Mouse (Mus musculus) intestine, embryonic 14.5 days (tissue): Measurements from ENCODE around the gene Plekha6. TPM values are rescaled to one million over a fixed set of nuclear protein-coding genes. Genes with fewer than 3 reads are reported as not detected.

Experiments used
- ATAC-seq: fragments of 200-750 bp; cut with Nextera tagmentation; replicated peaks from 2 replicates; pipeline ENCODE4 v1.8.0; 2017; ENCODE audit warnings: low read depth, moderate number of reproducible peaks, moderate TSS enrichment, moderate library complexity; ENCODE audit not compliant: low FRiP score, low TSS enrichment
- DNase-seq: peaks from one replicate; pipeline ENCODE4 v3.0.0-alpha.2; 2018; ENCODE audit warnings: low spot score
- H3K27ac ChIP-seq: fragments of 300-500 bp; sonication (generic); 2 replicates; pipeline ENCODE4 v1.5.1; 2014; ENCODE audit warnings: low read depth, mild to moderate bottlenecking, control low read depth
- H3K27me3 ChIP-seq: fragments of 300-500 bp; sonication (generic); replicated peaks from 2 replicates; pipeline ENCODE4 v1.6.1; 2014; ENCODE audit warnings: low read length, control low read depth; ENCODE audit not compliant: control insufficient read depth, insufficient read depth
- H3K36me3 ChIP-seq: fragments of 300-500 bp; sonication (generic); 2 replicates; pipeline ENCODE4 v1.6.1; 2014; ENCODE audit warnings: low read length, control low read depth; ENCODE audit not compliant: control insufficient read depth, insufficient read depth
- H3K4me1 ChIP-seq: fragments of 300-500 bp; sonication (generic); replicated peaks from 2 replicates; pipeline ENCODE4 v1.6.1; 2014; ENCODE audit warnings: low read length, control low read depth, mixed read lengths; ENCODE audit not compliant: control insufficient read depth, insufficient read depth
- H3K4me2 ChIP-seq: fragments of 300-500 bp; sonication (generic); 2 replicates; pipeline ENCODE4 v1.6.1; 2014; ENCODE audit warnings: low read length
- H3K4me3 ChIP-seq: fragments of 300-500 bp; sonication (generic); 2 replicates; pipeline ENCODE4 v1.5.1; 2014; ENCODE audit warnings: low read depth, low read length, control low read depth, mixed read lengths
- H3K9ac ChIP-seq: fragments of 300-500 bp; sonication (generic); 2 replicates; pipeline ENCODE4 v1.6.1; 2014; ENCODE audit warnings: mild to moderate bottlenecking, low read length
- H3K9me3 ChIP-seq: fragments of 300-500 bp; sonication (generic); 2 replicates; pipeline ENCODE4 v1.6.1; 2016; ENCODE audit warnings: low read length, control low read depth; ENCODE audit not compliant: control insufficient read depth
- WGBS: fragments of 180-500 bp; shearing (Covaris S2); extraction: QIAGEN DNeasy Blood & Tissue Kit; methylation state at CpG from one replicate; pipeline ENCODE4 v1.1.7; 2014; 5-methylcytosine and 5-hydroxymethylcytosine counted together
- polyA plus RNA-seq: library from polyadenylated mRNA; unstranded; fragments of >200 nt; fragmentation: Nextera tagmentation; extraction: Ambion mirVana; gene quantifications from 2 replicates; pipeline ENCODE4 v1.2.1, GENCODE M21; 2014

Gene Plekha6
- polyA plus RNA-seq, 1 experiment from 2014 or later = 15.9 TPM

- H3K36me3 ChIP-seq = no peaks in the 10 kb centered on the region
- DNase-seq (no peak), ATAC-seq (no peak)
- H3K27me3 ChIP-seq = no peaks in the 10 kb centered on the region
- H3K4me3 ChIP-seq = no peak overlapping the region
- no peak overlapping the region for H3K27ac ChIP-seq
- no peaks in the 10 kb centered on the region for H3K9me3 ChIP-seq
- 52% methylated on average over 7 of the region's 7 CpGs for WGBS
- H3K9ac ChIP-seq = no peak overlapping the region
- H3K4me2 ChIP-seq = no peak overlapping the region
- H3K4me1 ChIP-seq = peaks cover 31% of the 10 kb centered on the region
Observed at GRCm38 (mm10) chr1:133244668-133245067, 80.7 kb downstream of the Plekha6 start.

- DNase-seq (peak; percentile 78), ATAC-seq (peak; percentile 40)
- peak overlapping the region; percentile 43; the same call in 1 of the 2 replicates for H3K27ac ChIP-seq
- H3K4me2 ChIP-seq = peak overlapping the region; percentile 42
- 0 out of 2 replicates have a peak overlapping the region, but pooled peaks have one; percentile 5 for H3K9ac ChIP-seq
- H3K9me3 ChIP-seq = no peaks in the 10 kb centered on the region
- no peaks in the 10 kb centered on the region for H3K36me3 ChIP-seq
- H3K27me3 ChIP-seq = no peaks in the 10 kb centered on the region
- WGBS = 35% methylated on average over 12 of the region's 12 CpGs
- peaks cover 27% of the 10 kb centered on the region for H3K4me1 ChIP-seq
- peak overlapping the region; percentile 20 for H3K4me3 ChIP-seq
Observed at GRCm38 (mm10) chr1:133245690-133246619, 81.9 kb downstream of the Plekha6 start.

- Histone ChIP-seq H3K36me3 (no peaks in the 10 kb centered on the region), H3K9ac (no peak overlapping the region), H3K9me3 (no peaks in the 10 kb centered on the region), H3K4me1 (peaks cover 37% of the 10 kb centered on the region), H3K27ac (no peak overlapping the region), H3K4me2 (peak overlapping the region; percentile 1; the same call in 1 of the 2 replicates), H3K4me3 (no peak overlapping the region), H3K27me3 (no peaks in the 10 kb centered on the region)
- no peak for DNase-seq
- 76% methylated on average over 5 of the region's 5 CpGs for WGBS
- ATAC-seq = no peak
Observed at GRCm38 (mm10) chr1:133247189-133247588, 83.2 kb downstream of the Plekha6 start.

GRCm38 (mm10) chr1:133250761-133251160, 86.8 kb downstream of the Plekha6 start:
- H3K27me3 ChIP-seq = no peaks in the 10 kb centered on the region
- H3K4me1 ChIP-seq = peaks cover 64% of the 10 kb centered on the region
- DNase-seq (no peak), ATAC-seq (no peak)
- H3K27ac ChIP-seq = peak overlapping the region; percentile 90
- 64% methylated on average over 6 of the region's 6 CpGs for WGBS
- H3K36me3 ChIP-seq = no peaks in the 10 kb centered on the region
- H3K4me3 ChIP-seq = no peak overlapping the region
- H3K4me2 ChIP-seq = peak overlapping the region; percentile 13; the same call in 1 of the 2 replicates
- no peaks in the 10 kb centered on the region for H3K9me3 ChIP-seq
- no peak overlapping the region for H3K9ac ChIP-seq

- WGBS = 3% methylated on average over 5 of the region's 5 CpGs
- H3K9ac ChIP-seq = no peak overlapping the region
- ATAC-seq (peak; percentile 74), DNase-seq (peak; percentile 70)
- H3K27ac ChIP-seq = peak overlapping the region; percentile 90
- peak overlapping the region; percentile 13; the same call in 1 of the 2 replicates for H3K4me2 ChIP-seq
- no peaks in the 10 kb centered on the region for H3K9me3 ChIP-seq
- peaks cover 65% of the 10 kb centered on the region for H3K4me1 ChIP-seq
- H3K4me3 ChIP-seq = no peak overlapping the region
- no peaks in the 10 kb centered on the region for H3K27me3 ChIP-seq
- H3K36me3 ChIP-seq = no peaks in the 10 kb centered on the region
Observed at GRCm38 (mm10) chr1:133251625-133252034, 87.6 kb downstream of the Plekha6 start.

DNA sequence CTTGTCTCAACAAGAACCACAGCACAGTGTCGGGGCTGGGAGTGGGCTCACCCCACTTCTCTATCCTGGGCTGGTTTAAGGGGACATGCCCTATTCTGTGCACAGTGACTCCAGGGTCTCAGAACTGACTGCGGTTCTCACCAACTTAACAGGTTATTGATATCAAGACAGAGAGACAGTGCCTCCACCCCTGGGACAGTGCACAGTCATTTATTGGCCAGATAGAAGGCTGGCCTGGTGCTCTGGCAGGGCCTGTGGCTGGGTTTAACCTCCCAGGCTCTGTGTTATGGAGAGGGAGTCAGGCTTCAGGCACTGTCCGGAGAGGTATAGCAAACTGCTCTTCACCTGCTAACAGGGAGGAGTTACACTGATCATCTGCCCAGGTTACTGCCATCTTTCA, 88.2 kb downstream of the Plekha6 start:
- no peak overlapping the region for H3K4me3 ChIP-seq
- no peak for ATAC-seq
- H3K4me1 ChIP-seq = peaks cover 66% of the 10 kb centered on the region
- H3K9me3 ChIP-seq = no peaks in the 10 kb centered on the region
- H3K36me3 ChIP-seq = no peaks in the 10 kb centered on the region
- no peaks in the 10 kb centered on the region for H3K27me3 ChIP-seq
- H3K4me2 ChIP-seq = no peak overlapping the region
- WGBS = 53% methylated on average over 3 of the region's 3 CpGs
- peak overlapping the region; percentile 90 for H3K27ac ChIP-seq
- no peak overlapping the region for H3K9ac ChIP-seq
- DNase-seq = no peak

GRCm38 (mm10) chr1:133252801-133253531, 89.0 kb downstream of the Plekha6 start:
- Histone ChIP-seq H3K27me3 (no peaks in the 10 kb centered on the region), H3K27ac (peak overlapping the region; percentile 90), H3K4me2 (peak overlapping the region; percentile 6; the same call in 1 of the 2 replicates), H3K4me3 (no peak overlapping the region), H3K36me3 (no peaks in the 10 kb centered on the region), H3K4me1 (peaks cover 66% of the 10 kb centered on the region), H3K9me3 (no peaks in the 10 kb centered on the region), H3K9ac (no peak overlapping the region)
- ATAC-seq (no peak), DNase-seq (no peak)
- WGBS = 34% methylated on average over 10 of the region's 10 CpGs

- no peak for DNase-seq
- Histone ChIP-seq H3K27ac (peak overlapping the region; percentile 90), H3K9me3 (no peaks in the 10 kb centered on the region), H3K4me3 (no peak overlapping the region), H3K36me3 (no peaks in the 10 kb centered on the region), H3K4me1 (peaks cover 70% of the 10 kb centered on the region), H3K4me2 (peak overlapping the region; percentile 6; the same call in 1 of the 2 replicates), H3K9ac (no peak overlapping the region), H3K27me3 (no peaks in the 10 kb centered on the region)
- 26% methylated on average over 1 of the region's 1 CpGs for WGBS
- no peak for ATAC-seq
Observed at GRCm38 (mm10) chr1:133253532-133253866, 89.5 kb downstream of the Plekha6 start.
